Mouse (Mus musculus): ENCODE measurements around the gene Nit2. TPM values are rescaled to one million over a fixed set of nuclear protein-coding genes. Genes with fewer than 3 reads are reported as not detected.
A peak's percentile ranks its signal among the peaks of the same experiment; 100 is the strongest.

The Nit2 gene
- polyA plus RNA-seq (2012; ENCODE audit: insufficient read depth, insufficient read length, missing spikeins) = 96.0 and 102 TPM in 2 replicates

- H3K4me1 ChIP-seq (ENCODE audit: control insufficient read depth, insufficient read depth, insufficient read length, low read length) = no peaks in the 10 kb centered on the region
- peak within 1 kb of the TSS; percentile 64 for H3K27ac ChIP-seq (replicated peaks; ENCODE audit: low read depth, low read length)
Measured at GRCm38 (mm10) chr16:57166611-57167513, at the start of gene Nit2. Gene Nit2 (minus strand): TSS chr16:57167341.

GRCm38 (mm10) chr16:57215957-57216356 is 48.8 kb upstream of the Nit2 start:
- H3K4me1 ChIP-seq (ENCODE audit: control insufficient read depth, insufficient read depth, insufficient read length, low read length) = no peaks in the 10 kb centered on the region
- H3K27ac ChIP-seq (replicated peaks; ENCODE audit: low read depth, low read length) = no peak overlapping the region
- H3K4me3 ChIP-seq (ENCODE audit: insufficient read depth, low read depth, low read length) = no peak overlapping the region

More at GRCm38 (mm10) chr16:57166611-57167513, at the start of gene Nit2:
- H3K4me3 ChIP-seq (ENCODE audit: insufficient read depth, low read depth, low read length) = peak within 1 kb of the TSS; percentile 84

- Histone ChIP-seq H3K27ac (replicated peaks; ENCODE audit: low read depth, low read length) (no peak overlapping the region), H3K4me1 (ENCODE audit: control insufficient read depth, insufficient read depth, insufficient read length, low read length) (no peaks in the 10 kb centered on the region), H3K4me3 (ENCODE audit: insufficient read depth, low read depth, low read length) (no peak overlapping the region)
Measured at GRCm38 (mm10) chr16:57211037-57211436, 43.9 kb upstream of the Nit2 start.

- Histone ChIP-seq H3K4me1 (ENCODE audit: control insufficient read depth, insufficient read depth, insufficient read length, low read length) (no peaks in the 10 kb centered on the region), H3K27ac (replicated peaks; ENCODE audit: low read depth, low read length) (no peak overlapping the region), H3K4me3 (ENCODE audit: insufficient read depth, low read depth, low read length) (no peak overlapping the region)
Measured at GRCm38 (mm10) chr16:57208342-57208741, 41.2 kb upstream of the Nit2 start.

- Histone ChIP-seq H3K27ac (replicated peaks; ENCODE audit: low read depth, low read length) (peak overlapping the region; percentile 69), H3K4me1 (ENCODE audit: control insufficient read depth, insufficient read depth, insufficient read length, low read length) (peaks cover 7% of the 10 kb centered on the region; the same call in 1 of the 2 replicates), H3K4me3 (ENCODE audit: insufficient read depth, low read depth, low read length) (no peak overlapping the region)
Measured at GRCm38 (mm10) chr16:57197281-57197680, 30.1 kb upstream of the Nit2 start.

- H3K4me3 ChIP-seq (ENCODE audit: insufficient read depth, low read depth, low read length) = no peak overlapping the region
- H3K4me1 ChIP-seq (ENCODE audit: control insufficient read depth, insufficient read depth, insufficient read length, low read length) = peaks cover 7% of the 10 kb centered on the region; the same call in 1 of the 2 replicates
- H3K27ac ChIP-seq (replicated peaks; ENCODE audit: low read depth, low read length) = peak overlapping the region; percentile 59
Measured at GRCm38 (mm10) chr16:57196590-57196989, 29.4 kb upstream of the Nit2 start.

- no peak overlapping the region for H3K4me3 ChIP-seq (ENCODE audit: insufficient read depth, low read depth, low read length)
- H3K27ac ChIP-seq (replicated peaks; ENCODE audit: low read depth, low read length) = no peak overlapping the region
- no peaks in the 10 kb centered on the region for H3K4me1 ChIP-seq (ENCODE audit: control insufficient read depth, insufficient read depth, insufficient read length, low read length)
Measured at GRCm38 (mm10) chr16:57191214-57191613, 24.1 kb upstream of the Nit2 start.

GRCm38 (mm10) chr16:57190390-57190789 is 23.2 kb upstream of the Nit2 start:
- Histone ChIP-seq H3K4me1 (ENCODE audit: control insufficient read depth, insufficient read depth, insufficient read length, low read length) (no peaks in the 10 kb centered on the region), H3K4me3 (ENCODE audit: insufficient read depth, low read depth, low read length) (no peak overlapping the region), H3K27ac (replicated peaks; ENCODE audit: low read depth, low read length) (no peak overlapping the region)

GRCm38 (mm10) chr16:57189493-57189892 is 22.4 kb upstream of the Nit2 start:
- Histone ChIP-seq H3K4me1 (ENCODE audit: control insufficient read depth, insufficient read depth, insufficient read length, low read length) (no peaks in the 10 kb centered on the region), H3K27ac (replicated peaks; ENCODE audit: low read depth, low read length) (no peak overlapping the region), H3K4me3 (ENCODE audit: insufficient read depth, low read depth, low read length) (no peak overlapping the region)

- H3K4me3 ChIP-seq (ENCODE audit: insufficient read depth, low read depth, low read length) = no peak overlapping the region
- no peak overlapping the region for H3K27ac ChIP-seq (replicated peaks; ENCODE audit: low read depth, low read length)
- H3K4me1 ChIP-seq (ENCODE audit: control insufficient read depth, insufficient read depth, insufficient read length, low read length) = no peaks in the 10 kb centered on the region
Measured at GRCm38 (mm10) chr16:57186618-57187017, 19.5 kb upstream of the Nit2 start.

GRCm38 (mm10) chr16:57182037-57182436 is 14.9 kb upstream of the Nit2 start:
- H3K27ac ChIP-seq (replicated peaks; ENCODE audit: low read depth, low read length) = no peak overlapping the region

GRCm38 (mm10) chr16:57181180-57181579 is 14.0 kb upstream of the Nit2 start:
- no peaks in the 10 kb centered on the region for H3K4me1 ChIP-seq (ENCODE audit: control insufficient read depth, insufficient read depth, insufficient read length, low read length)
- H3K27ac ChIP-seq (replicated peaks; ENCODE audit: low read depth, low read length) = no peak overlapping the region; the same call in 1 of the 2 replicates
- no peak overlapping the region for H3K4me3 ChIP-seq (ENCODE audit: insufficient read depth, low read depth, low read length)

More at GRCm38 (mm10) chr16:57182037-57182436, 14.9 kb upstream of the Nit2 start:
- Histone ChIP-seq H3K4me3 (ENCODE audit: insufficient read depth, low read depth, low read length) (no peak overlapping the region), H3K4me1 (ENCODE audit: control insufficient read depth, insufficient read depth, insufficient read length, low read length) (no peaks in the 10 kb centered on the region)

GRCm38 (mm10) chr16:57177664-57178063 is 10.5 kb upstream of the Nit2 start:
- no peak overlapping the region for H3K27ac ChIP-seq (replicated peaks; ENCODE audit: low read depth, low read length)
- no peaks in the 10 kb centered on the region for H3K4me1 ChIP-seq (ENCODE audit: control insufficient read depth, insufficient read depth, insufficient read length, low read length)
- H3K4me3 ChIP-seq (ENCODE audit: insufficient read depth, low read depth, low read length) = no peak overlapping the region

GRCm38 (mm10) chr16:57177254-57177653 is 10.1 kb upstream of the Nit2 start:
- Histone ChIP-seq H3K4me1 (ENCODE audit: control insufficient read depth, insufficient read depth, insufficient read length, low read length) (no peaks in the 10 kb centered on the region), H3K4me3 (ENCODE audit: insufficient read depth, low read depth, low read length) (no peak overlapping the region), H3K27ac (replicated peaks; ENCODE audit: low read depth, low read length) (no peak overlapping the region)

- Histone ChIP-seq H3K4me3 (ENCODE audit: insufficient read depth, low read depth, low read length) (no peak overlapping the region), H3K27ac (replicated peaks; ENCODE audit: low read depth, low read length) (no peak overlapping the region), H3K4me1 (ENCODE audit: control insufficient read depth, insufficient read depth, insufficient read length, low read length) (no peaks in the 10 kb centered on the region)
Measured at GRCm38 (mm10) chr16:57176276-57176675, 9.1 kb upstream of the Nit2 start.

GRCm38 (mm10) chr16:57175751-57176150 is 8.6 kb upstream of the Nit2 start:
- Histone ChIP-seq H3K27ac (replicated peaks; ENCODE audit: low read depth, low read length) (no peak overlapping the region), H3K4me1 (ENCODE audit: control insufficient read depth, insufficient read depth, insufficient read length, low read length) (no peaks in the 10 kb centered on the region), H3K4me3 (ENCODE audit: insufficient read depth, low read depth, low read length) (no peak overlapping the region)
